Mouse (Mus musculus) liver, embryonic 14.5 days (tissue): Measurements from ENCODE around the gene Wwc2. TPM values are rescaled to one million over a fixed set of nuclear protein-coding genes. Genes with fewer than 3 reads are reported as not detected.

ENCODE experiments used
- ATAC-seq: fragments of 200-750 bp; cut with Nextera tagmentation; 2 replicates; pipeline ENCODE4 v1.8.0; 2017; ENCODE audit warnings: moderate number of reproducible peaks, mild to moderate bottlenecking, moderate library complexity; ENCODE audit not compliant: insufficient read depth
- DNase-seq, 3 experiments: peaks; one replicate each; pipeline ENCODE4 v3.0.0-alpha.2; 2012 to 2013; ENCODE audit warnings: low read depth in 3 of 3, low spot score in 3 of 3
- H3K27ac ChIP-seq: fragments of 300-500 bp; sonication (generic); 2 replicates; pipeline ENCODE4 v1.5.1; 2014; ENCODE audit warnings: moderate library complexity, mild to moderate bottlenecking, control low read depth, inconsistent platforms
- H3K27me3 ChIP-seq: fragments of 300-500 bp; sonication (generic); 2 replicates; pipeline ENCODE4 v1.6.1; 2014; ENCODE audit warnings: mild to moderate bottlenecking, low read length, moderate library complexity; ENCODE audit not compliant: control insufficient read depth, insufficient read depth
- H3K36me3 ChIP-seq: fragments of 300-500 bp; sonication (generic); replicated peaks from 2 replicates; pipeline ENCODE4 v1.6.1; 2014; ENCODE audit warnings: low read depth; ENCODE audit not compliant: control insufficient read depth, insufficient read depth
- H3K4me1 ChIP-seq, 2 experiments: fragments of 200-500 bp in 1 of 2; fragments of 300-500 bp in 1 of 2; sonication (generic) in 1 of 2; replicated peaks; 2 replicates each; pipeline ENCODE4 v1.6.1; 2012 to 2014; ENCODE audit warnings: antibody characterized with exemption in 1 of 2, inconsistent platforms in 1 of 2, low read length in 1 of 2; ENCODE audit not compliant: control insufficient read depth in 2 of 2, insufficient read depth in 2 of 2
- H3K4me2 ChIP-seq: fragments of 300-500 bp; sonication (generic); 2 replicates; pipeline ENCODE4 v1.6.1; 2014; ENCODE audit warnings: low read depth, mild to moderate bottlenecking, control low read depth, moderate library complexity
- H3K4me3 ChIP-seq, 2 experiments: fragments of 200-500 bp in 1 of 2; fragments of 300-500 bp in 1 of 2; sonication (generic) in 1 of 2; 2 replicates each; pipeline ENCODE4 v1.5.1; 2012 to 2014; ENCODE audit warnings: low read depth in 2 of 2, low read length in 2 of 2, mild to moderate bottlenecking in 2 of 2, control low read depth in 1 of 2, inconsistent platforms in 1 of 2, moderate library complexity in 1 of 2; ENCODE audit not compliant: insufficient read depth in 1 of 2
- H3K9ac ChIP-seq: fragments of 300-500 bp; sonication (generic); replicated peaks from 2 replicates; pipeline ENCODE4 v1.6.1; 2014; ENCODE audit warnings: mild to moderate bottlenecking, control low read depth, moderate library complexity
- H3K9me3 ChIP-seq: fragments of 300-500 bp; sonication (generic); 2 replicates; pipeline ENCODE4 v1.6.1; 2016; ENCODE audit warnings: low read length, mixed read lengths; ENCODE audit not compliant: control insufficient read depth
- CTCF ChIP-seq: IDR thresholded peaks from 2 replicates; pipeline ENCODE4 v1.5.1; 2016; ENCODE audit warnings: antibody characterized with exemption, low read depth, control low read depth
- EP300 ChIP-seq: IDR thresholded peaks from 2 replicates; pipeline ENCODE4 v1.6.1; 2016; ENCODE audit warnings: antibody characterized with exemption, low read depth
- WGBS: fragments of 180-500 bp; shearing (Covaris S2); extraction: QIAGEN DNeasy Blood & Tissue Kit; methylation state at CpG from one replicate; pipeline ENCODE4 v1.1.7; 2014; ENCODE audit not compliant: insufficient replicate concordance; 5-methylcytosine and 5-hydroxymethylcytosine counted together
- polyA plus RNA-seq, 2 experiments: library from polyadenylated mRNA; depleted of rRNA in 1 of 2; stranded (reverse) in 1 of 2; unstranded in 1 of 2; fragments of >200 nt; fragmentation: Nextera tagmentation in 1 of 2; extraction: Ambion mirVana in 1 of 2; gene quantifications; 2 replicates each; pipeline versions ENCODE4 v1.2.1 to v1.2.3; 2012 to 2014

Wwc2 gene
- polyA plus RNA-seq, 2 experiments = 0.90 to 1.0 TPM

DNA sequence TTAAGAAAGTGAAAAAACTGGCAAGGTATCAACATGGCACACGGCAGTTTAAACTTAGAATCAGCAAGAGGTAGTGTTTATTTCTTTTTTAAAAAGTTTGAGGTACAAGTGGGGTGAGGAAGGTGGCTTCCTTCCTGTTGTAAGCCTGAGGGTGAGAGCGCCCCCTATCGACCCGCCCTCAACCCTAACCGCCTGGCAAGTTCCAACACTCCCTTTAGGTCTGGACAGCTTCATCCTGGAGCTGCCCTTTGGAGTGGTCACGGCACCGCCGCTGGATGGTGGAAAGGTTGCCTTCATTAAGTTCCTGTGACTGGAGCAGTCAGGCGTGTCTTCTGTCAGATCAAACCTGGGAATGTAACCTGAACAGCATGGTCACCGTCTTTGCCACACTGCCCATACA, 47.7 kb downstream of the Wwc2 start:
- Histone ChIP-seq H3K4me3 (no peak overlapping the region), H3K4me2 (no peak overlapping the region), H3K27me3 (no peaks in the 10 kb centered on the region), H3K27ac (no peak overlapping the region), H3K9ac (no peak overlapping the region), H3K4me1 (no peaks in the 10 kb centered on the region; a peak in 1 of 4 replicates), H3K36me3 (no peaks in the 10 kb centered on the region), H3K9me3 (no peaks in the 10 kb centered on the region)
- TF ChIP-seq CTCF (peak; percentile 65), EP300 (no peak)
- WGBS = 55% methylated on average over 10 of the region's 10 CpGs
- no peak for DNase-seq
- ATAC-seq = no peak

DNA sequence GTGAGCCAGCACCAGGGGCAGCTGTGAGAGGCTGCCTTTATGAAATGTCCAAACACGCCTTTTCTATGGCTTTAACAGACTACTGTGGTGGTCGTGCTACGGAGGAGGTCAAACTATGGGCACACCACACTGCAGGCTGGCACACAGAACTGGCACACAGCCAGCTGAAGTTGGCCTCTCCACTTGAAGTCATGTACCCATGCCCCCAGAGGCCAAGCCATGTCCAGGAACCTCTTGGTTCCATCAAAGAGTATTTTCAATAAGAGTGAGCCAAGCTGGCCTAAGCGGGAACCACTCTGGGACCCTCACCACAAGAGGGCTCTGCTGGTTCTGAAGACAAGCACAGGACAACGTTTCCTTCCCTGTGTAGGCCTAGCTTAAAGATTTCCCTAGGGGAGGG, 49.7 kb downstream of the Wwc2 start:
- 62% methylated on average over 4 of the region's 5 CpGs for WGBS
- ATAC-seq = no peak
- Histone ChIP-seq H3K9ac (no peak overlapping the region), H3K27me3 (no peaks in the 10 kb centered on the region), H3K36me3 (no peaks in the 10 kb centered on the region), H3K4me3 (no peak overlapping the region), H3K4me2 (no peak overlapping the region), H3K9me3 (no peaks in the 10 kb centered on the region), H3K27ac (no peak overlapping the region), H3K4me1 (no peaks in the 10 kb centered on the region; a peak in 1 of 4 replicates)
- no peak for TF ChIP-seq EP300
- TF ChIP-seq CTCF = no peak
- DNase-seq = no peak

DNA sequence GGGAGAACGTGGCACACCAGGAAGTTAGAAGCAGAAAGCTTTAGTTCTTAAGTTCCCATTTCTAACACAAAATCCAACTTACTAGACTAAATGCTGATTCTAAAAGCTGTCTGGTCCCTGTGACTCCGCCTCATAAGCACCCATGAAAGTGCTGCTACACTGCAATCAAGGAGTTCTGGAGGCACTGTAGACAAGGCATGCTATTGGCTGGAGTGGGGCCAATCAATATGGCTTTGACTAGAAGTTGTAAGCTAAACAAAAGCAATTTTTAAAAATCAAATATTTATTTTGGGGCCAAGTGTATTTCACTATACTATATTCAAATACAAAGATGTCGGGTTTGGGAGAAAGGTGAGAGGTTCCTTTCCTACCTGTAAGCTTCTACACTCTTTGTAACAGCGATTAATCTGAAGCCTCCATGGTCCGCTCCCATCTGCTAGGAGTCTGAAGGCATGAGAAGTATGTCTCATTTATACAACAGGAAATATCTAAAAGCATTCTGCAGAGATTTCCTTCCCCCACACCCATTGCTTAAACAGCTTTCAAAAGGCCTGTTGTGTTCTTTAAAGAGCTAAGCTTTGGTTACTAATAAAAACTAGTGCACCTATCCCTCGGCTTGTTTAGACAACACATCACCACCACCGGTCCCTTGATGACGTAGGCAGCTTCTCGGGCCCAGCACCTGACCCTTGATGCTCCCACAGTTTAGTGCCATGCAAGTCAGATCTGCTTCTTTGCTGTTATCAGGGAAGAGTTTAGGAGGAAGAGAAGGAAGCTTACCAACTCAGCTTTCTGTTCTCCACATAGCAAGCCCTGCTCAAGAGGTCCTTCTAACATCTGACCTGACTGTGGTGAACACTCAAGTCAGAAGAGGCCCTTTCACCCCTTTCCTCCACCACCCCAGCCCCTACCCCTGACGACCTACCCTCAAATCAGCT, 50.5 kb downstream of the Wwc2 start:
- H3K4me1 ChIP-seq = peaks cover 0 to 1% of the 10 kb centered on the region in 2 experiments; a peak in 1 of 4 replicates
- H3K27ac ChIP-seq = no peak overlapping the region
- no peaks in the 10 kb centered on the region for H3K36me3 ChIP-seq
- H3K4me2 ChIP-seq = no peak overlapping the region
- WGBS = 55% methylated on average over 10 of the region's 10 CpGs
- no peaks in the 10 kb centered on the region for H3K27me3 ChIP-seq
- H3K4me3 ChIP-seq = no peak overlapping the region
- DNase-seq (no peak), ATAC-seq (no peak)
- TF ChIP-seq EP300 (no peak), CTCF (no peak)
- H3K9ac ChIP-seq = no peak overlapping the region
- H3K9me3 ChIP-seq = no peaks in the 10 kb centered on the region

DNA sequence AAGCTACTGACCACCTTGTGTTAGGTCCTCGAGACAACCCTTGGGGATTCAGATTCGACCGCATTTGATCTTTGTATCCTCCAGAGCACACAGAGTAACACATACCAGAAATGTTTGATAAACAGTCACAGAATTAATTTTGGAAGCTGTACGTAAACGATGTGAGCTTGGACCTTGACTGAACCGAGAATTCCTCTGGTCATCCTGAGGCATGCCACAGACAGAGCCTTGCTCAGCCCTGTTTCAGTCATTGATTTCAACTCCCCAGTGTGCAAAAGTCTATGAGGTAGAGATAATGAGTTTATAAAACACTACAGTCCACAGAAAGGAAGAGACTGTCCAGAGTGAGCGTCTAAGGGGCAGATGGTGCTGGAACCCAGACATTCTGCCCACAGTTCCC, 51.5 kb downstream of the Wwc2 start:
- H3K27ac ChIP-seq = no peak overlapping the region
- 67% methylated on average over 7 of the region's 7 CpGs for WGBS
- no peaks in the 10 kb centered on the region for H3K9me3 ChIP-seq
- DNase-seq (no peak), ATAC-seq (no peak)
- no peak overlapping the region for H3K9ac ChIP-seq
- H3K4me2 ChIP-seq = no peak overlapping the region
- no peak overlapping the region for H3K4me3 ChIP-seq
- H3K36me3 ChIP-seq = no peaks in the 10 kb centered on the region
- no peaks in the 10 kb centered on the region for H3K27me3 ChIP-seq
- TF ChIP-seq EP300 = no peak
- TF ChIP-seq CTCF = no peak
- peaks cover 0 to 1% of the 10 kb centered on the region in 2 experiments; a peak in 1 of 4 replicates for H3K4me1 ChIP-seq

DNA sequence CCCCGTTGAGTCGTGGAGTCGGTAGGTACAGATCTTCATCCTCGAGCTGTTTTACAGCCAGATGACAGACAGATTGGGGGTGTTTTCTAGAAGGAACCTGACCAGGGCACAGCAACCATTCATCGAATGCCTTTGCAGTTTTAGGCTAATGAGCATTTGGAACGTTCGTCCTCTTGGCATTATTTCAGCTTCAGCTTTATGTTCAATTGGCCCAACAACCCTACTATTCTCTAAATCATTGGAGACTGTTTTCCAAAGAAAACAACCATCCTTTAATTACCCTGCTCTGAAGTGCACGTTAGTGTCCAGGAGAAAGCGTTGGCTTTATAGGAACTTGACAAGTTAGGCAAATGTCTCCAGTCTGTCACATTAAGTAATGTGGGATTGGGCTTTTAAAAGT, 54.3 kb downstream of the Wwc2 start:
- DNase-seq = no peak

More for the DNA sequence above, 54.3 kb downstream of the Wwc2 start:
- Histone ChIP-seq H3K9ac (no peak overlapping the region), H3K4me2 (no peak overlapping the region), H3K36me3 (no peaks in the 10 kb centered on the region), H3K9me3 (no peaks in the 10 kb centered on the region), H3K27me3 (no peaks in the 10 kb centered on the region), H3K4me1 (peaks cover 0 to 1% of the 10 kb centered on the region in 2 experiments; a peak in 1 of 4 replicates), H3K4me3 (no peak overlapping the region), H3K27ac (no peak overlapping the region)
- TF ChIP-seq EP300 (no peak), CTCF (no peak)
- WGBS = 57% methylated on average over 9 of the region's 9 CpGs
- no peak for ATAC-seq
